Mouse (Mus musculus) kidney, adult 2 months (tissue): Measurements from ENCODE around the gene Gm20683.

Source experiments
- CTCF ChIP-seq: fragments of 200-500 bp; conservative IDR thresholded peaks from 2 replicates; pipeline ENCODE4 v1.5.1; 2011; ENCODE audit warnings: low read depth, mild to moderate bottlenecking, control low read depth, low read length, moderate library complexity, mixed read lengths; ENCODE audit not compliant: insufficient read depth, insufficient read length
- POLR2A ChIP-seq: fragments of 200-500 bp; IDR thresholded peaks from one replicate; pipeline ENCODE4 v1.6.1; 2011; ENCODE audit warnings: low read depth, low read length, control low read depth

GRCm38 (mm10) chr17:25832436-25833290, 8.9 kb downstream of the Gm20683 start:
- TF ChIP-seq CTCF (no peak), POLR2A (peak; percentile 27)
